Comparison of ENCODE assay signal across 8 mouse cellular contexts in genomic region chr12:111039771-111040530, GRCm38 (mm10). TPM values are rescaled to one million over a fixed set of nuclear protein-coding genes. Genes with fewer than 3 reads are reported as not detected.
DNase-seq lines count a peak whose midpoint lies in the region; ATAC-seq and TF ChIP-seq lines count a peak whose summit lies in the region.

No protein-coding gene starts in this region.

- TF ChIP-seq POLR2A in lung, adult 2 months (IDR thresholded peaks at IDR 0.05; ENCODE audit: borderline replicate concordance, extremely low read depth, low read depth, low read length): no peak

- H3K4me3 ChIP-seq in megakaryocyte, embryonic 14.5 days (replicated peaks): peak overlapping the region; percentile 98
- H3K4me3 ChIP-seq in heart, embryonic 12.5 days: peak overlapping the region; percentile 72
- peak overlapping the region; percentile 98 for H3K4me3 ChIP-seq in kidney, embryonic 16.5 days (ENCODE audit: low read length)
- H3K4me3 ChIP-seq in lung, adult 2 months (replicated peaks; ENCODE audit: extremely low read depth, low read depth, low read length): peak overlapping the region; percentile 70

- no peaks in the 10 kb centered on the region for H3K27me3 ChIP-seq in megakaryocyte, embryonic 14.5 days (replicated peaks)
- H3K27me3 ChIP-seq in heart, embryonic 12.5 days (replicated peaks): no peaks in the 10 kb centered on the region
- no peaks in the 10 kb centered on the region for H3K27me3 ChIP-seq in kidney, embryonic 16.5 days (ENCODE audit: insufficient read depth, low read length)

- under 1% methylated on average over 61 of the region's 65 CpGs for WGBS in heart, embryonic 12.5 days
- WGBS in kidney, embryonic 16.5 days: under 1% methylated on average over 63 of the region's 65 CpGs
- WGBS in lung, adult 2 months: under 1% methylated on average over 63 of the region's 65 CpGs

- H3K4me1 ChIP-seq in megakaryocyte, embryonic 14.5 days: peaks cover 82% of the 10 kb centered on the region
- H3K4me1 ChIP-seq in heart, embryonic 12.5 days (replicated peaks): peaks cover 25% of the 10 kb centered on the region
- peaks cover 31% of the 10 kb centered on the region for H3K4me1 ChIP-seq in kidney, embryonic 16.5 days (ENCODE audit: insufficient read depth, low read length)
- peaks cover 7% of the 10 kb centered on the region; the same call in 1 of the 2 replicates for H3K4me1 ChIP-seq in lung, adult 2 months (ENCODE audit: control insufficient read depth, insufficient read depth, low read length)

- ATAC-seq in megakaryocyte, adult 5-6 weeks (ENCODE audit: poor library complexity, severe bottlenecking): no peak
- peak; percentile 17; the same call in 1 of the 2 replicates for ATAC-seq in heart, embryonic 12.5 days (ENCODE audit: insufficient number of reproducible peaks, low FRiP score)
- no peak for ATAC-seq in kidney, embryonic 16.5 days (ENCODE audit: low FRiP score, low TSS enrichment)

- no peaks in the 10 kb centered on the region for H3K9me3 ChIP-seq in megakaryocyte, embryonic 14.5 days
- H3K9me3 ChIP-seq in heart, embryonic 12.5 days (replicated peaks): no peaks in the 10 kb centered on the region
- no peaks in the 10 kb centered on the region for H3K9me3 ChIP-seq in kidney, embryonic 16.5 days (ENCODE audit: low read length)

- peak overlapping the region; percentile 95 for H3K4me2 ChIP-seq in heart, embryonic 12.5 days
- peak overlapping the region; percentile 87 for H3K4me2 ChIP-seq in kidney, embryonic 16.5 days (replicated peaks; ENCODE audit: low read depth, low read length)

- peak overlapping the region; percentile 96 for H3K27ac ChIP-seq in heart, embryonic 12.5 days (ENCODE audit: poor library complexity, severe bottlenecking)
- H3K27ac ChIP-seq in kidney, embryonic 16.5 days (ENCODE audit: low read length): peak overlapping the region; percentile 99

- peaks cover 20% of the 10 kb centered on the region for H3K36me3 ChIP-seq in megakaryocyte, embryonic 14.5 days (replicated peaks; ENCODE audit: low read length)
- H3K36me3 ChIP-seq in heart, embryonic 12.5 days: peaks cover 16% of the 10 kb centered on the region
- H3K36me3 ChIP-seq in kidney, embryonic 16.5 days (ENCODE audit: insufficient read depth, low read length): peaks cover 10% of the 10 kb centered on the region; the same call in 1 of the 2 replicates

- peak; percentile 33 for DNase-seq in embryo, embryonic 9.5 days (ENCODE audit: extremely low spot score)
- DNase-seq in lung, adult 2 months: peak; percentile 61
- DNase-seq in ovary, postnatal 10 days (ENCODE audit: low spot score): peak; percentile 35
- peak; percentile 29 to 33 for DNase-seq in thymus, postnatal 10 days (ENCODE audit: low spot score in 2 of 2)

- no peak for TF ChIP-seq CTCF in lung, adult 2 months (IDR thresholded peaks at IDR 0.05; ENCODE audit: insufficient read depth, low read length)

- peak overlapping the region; percentile 97 for H3K9ac ChIP-seq in heart, embryonic 12.5 days
- peak overlapping the region; percentile 98 for H3K9ac ChIP-seq in kidney, embryonic 16.5 days (replicated peaks; ENCODE audit: low read length)

RNA-seq across cellular contexts. Expression of gene Rcor1, which starts 0.8 kb away (rescaled TPM):
- 2.9 and 3.3 TPM in 2 replicates for polyA plus RNA-seq in megakaryocyte, embryonic 14.5 days (2012; ENCODE audit: insufficient read depth, low replicate concordance)
- total RNA-seq in megakaryocyte, adult 5-6 weeks (2015): 30.6 and 33.5 TPM in 2 replicates
- total RNA-seq in megakaryocyte, adult 5-6 weeks (2017): 22.8 and 29.4 TPM in 2 replicates
- 8.8 and 9.2 TPM in 2 replicates for polyA plus RNA-seq in heart, embryonic 12.5 days (2016; fragmentation: Nextera tagmentation; extraction: Ambion mirVana)
- 9.7 and 9.8 TPM in 2 replicates for polyA plus RNA-seq in kidney, embryonic 16.5 days (2015; fragmentation: Nextera tagmentation; extraction: Ambion mirVana)
- polyA plus RNA-seq in lung, adult 2 months (2012; rRNA removed): 6.7 and 12.0 TPM in 2 replicates
